Mouse (Mus musculus) midbrain, embryonic 11.5 days (tissue): ENCODE results near the gene Clca1. TPM values are rescaled to one million over a fixed set of nuclear protein-coding genes. Genes with fewer than 3 reads are reported as not detected.
"Not testable (repeated sequence)": the region's sequence is repeated elsewhere in the genome, so short reads cannot be mapped to it uniquely, and the experiment has no call there.

Experiments
- ATAC-seq: fragments of 200-750 bp; cut with Nextera tagmentation; 2 replicates; pipeline ENCODE4 v1.8.0; 2017; ENCODE audit warnings: moderate TSS enrichment, moderate library complexity; ENCODE audit not compliant: low FRiP score
- DNase-seq: peaks from one replicate; pipeline ENCODE4 v3.0.0; 2015; ENCODE audit warnings: low spot score; ENCODE audit errors: missing footprints
- H3K27ac ChIP-seq: fragments of 300-500 bp; sonication (generic); 2 replicates; pipeline ENCODE4 v1.5.1; 2014; ENCODE audit warnings: low read depth, low read length
- H3K27me3 ChIP-seq: fragments of 300-500 bp; sonication (generic); 2 replicates; pipeline ENCODE4 v1.6.1; 2014; ENCODE audit warnings: mild to moderate bottlenecking, low read length, moderate library complexity, mixed read lengths; ENCODE audit not compliant: control insufficient read depth, insufficient read depth
- H3K36me3 ChIP-seq: fragments of 300-500 bp; sonication (generic); 2 replicates; pipeline ENCODE4 v1.6.1; 2014; ENCODE audit warnings: mild to moderate bottlenecking, low read length, moderate library complexity, mixed read lengths; ENCODE audit not compliant: control insufficient read depth, insufficient read depth
- H3K4me1 ChIP-seq: fragments of 300-500 bp; sonication (generic); 2 replicates; pipeline ENCODE4 v1.6.1; 2014; ENCODE audit warnings: low read length; ENCODE audit not compliant: control insufficient read depth, insufficient read depth
- H3K4me2 ChIP-seq: fragments of 300-500 bp; sonication (generic); 2 replicates; pipeline ENCODE4 v1.6.1; 2014; ENCODE audit warnings: mild to moderate bottlenecking, moderate library complexity
- H3K4me3 ChIP-seq: fragments of 300-500 bp; sonication (generic); 2 replicates; pipeline ENCODE4 v1.5.1; 2014; ENCODE audit warnings: low read depth, low read length
- H3K9ac ChIP-seq: fragments of 300-500 bp; sonication (generic); 2 replicates; pipeline ENCODE4 v1.6.1; 2014; ENCODE audit warnings: low read length
- H3K9me3 ChIP-seq: fragments of 300-500 bp; sonication (generic); 2 replicates; pipeline ENCODE4 v1.6.1; 2016; ENCODE audit warnings: low read length; ENCODE audit not compliant: control insufficient read depth
- WGBS: fragments of 180-500 bp; shearing (Covaris S2); extraction: QIAGEN DNeasy Blood & Tissue Kit; methylation state at CpG from one replicate; pipeline ENCODE4 v1.1.7; 2014; 5-methylcytosine and 5-hydroxymethylcytosine counted together
- polyA plus RNA-seq: library from polyadenylated mRNA; unstranded; fragments of >200 nt; fragmentation: Nextera tagmentation; extraction: Ambion mirVana; gene quantifications from 2 replicates; pipeline ENCODE4 v1.2.1, GENCODE M21; 2014

Clca1 gene
- not detected in 2 replicates for polyA plus RNA-seq

DNA sequence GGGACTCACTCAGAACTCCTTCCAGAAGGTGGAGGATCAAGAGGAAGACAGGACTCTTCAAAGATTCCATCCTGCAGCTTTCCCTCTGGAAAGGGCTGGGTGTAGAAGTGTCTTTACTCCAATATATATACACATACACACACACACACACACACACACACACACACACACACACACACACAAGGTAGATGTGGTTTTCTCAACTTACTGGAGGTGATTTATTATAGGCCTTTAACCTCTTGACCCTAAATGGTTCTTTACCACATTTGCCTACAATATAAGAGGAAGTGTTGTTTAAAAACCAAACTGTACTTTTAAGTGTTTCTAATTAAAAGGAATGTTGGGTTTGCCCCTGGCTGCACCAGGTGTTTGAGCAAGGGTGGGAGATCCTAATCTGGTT is at the start of gene Clca1:
Gene Clca1 (minus strand): TSS at position 101 of the 400 bp plus-strand sequence.
- ATAC-seq, result no peak
- Histone ChIP-seq H3K27me3 (no peaks in the 10 kb centered on the region), H3K4me3 (no peak within 1 kb of the TSS), H3K4me2 (no peak within 1 kb of the TSS), H3K9ac (no peak within 1 kb of the TSS), H3K27ac (no peak within 1 kb of the TSS), H3K36me3 (no peaks in the 10 kb centered on the region), H3K4me1 (no peaks in the 10 kb centered on the region), H3K9me3 (no peaks in the 10 kb centered on the region)
- no peak for DNase-seq

DNA sequence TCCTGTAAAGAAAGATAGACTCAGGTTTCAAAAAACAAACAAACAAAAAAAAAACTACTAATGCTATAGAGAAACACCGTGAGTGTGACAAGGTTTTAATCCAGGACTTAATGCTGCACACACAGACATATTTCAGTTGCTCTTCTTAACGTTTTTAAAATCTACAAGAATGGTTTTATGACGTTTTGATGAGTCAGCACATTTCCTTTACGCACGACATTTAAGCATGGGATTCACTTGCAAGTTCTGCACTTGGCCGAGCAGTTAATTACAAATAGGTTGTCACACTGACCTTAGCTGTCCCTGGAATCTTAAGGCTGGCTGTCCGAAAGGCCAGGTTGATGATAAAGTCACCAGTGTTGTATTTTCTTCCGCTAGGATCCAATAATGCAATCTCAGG is 48.3 kb upstream of the Clca1 start:
- Histone ChIP-seq H3K9me3 (no peaks in the 10 kb centered on the region), H3K4me2 (no peak overlapping the region), H3K27ac (no peak overlapping the region), H3K9ac (no peak overlapping the region), H3K27me3 (no peaks in the 10 kb centered on the region), H3K4me3 (no peak overlapping the region), H3K36me3 (no peaks in the 10 kb centered on the region), H3K4me1 (no peaks in the 10 kb centered on the region)
- ATAC-seq, result no peak
- no peak for DNase-seq
- 84% methylated on average over 8 of the region's 8 CpGs for WGBS

DNA sequence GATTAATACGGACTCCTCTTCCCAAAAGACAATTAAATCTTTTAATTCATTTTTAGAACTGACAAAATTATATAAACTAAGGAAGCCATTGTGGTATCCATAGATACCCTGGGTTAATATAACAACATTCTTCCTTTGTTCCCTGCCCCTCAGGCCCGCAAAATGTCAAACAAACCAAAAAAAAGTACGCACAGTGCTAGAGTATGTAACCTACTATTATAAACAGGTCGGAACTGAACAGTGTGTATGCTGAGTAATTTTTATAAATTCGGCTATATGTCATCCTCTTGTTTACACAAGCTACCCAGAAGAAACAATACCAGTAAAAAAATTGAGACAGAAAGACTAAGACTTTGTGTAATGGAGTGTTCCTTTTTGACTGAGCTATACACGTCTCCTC is 45.8 kb upstream of the Clca1 start:
- no peaks in the 10 kb centered on the region for H3K4me1 ChIP-seq
- no peak for ATAC-seq
- no peaks in the 10 kb centered on the region for H3K36me3 ChIP-seq
- no peak overlapping the region for H3K4me2 ChIP-seq
- H3K27me3 ChIP-seq, result no peaks in the 10 kb centered on the region
- no peak overlapping the region for H3K4me3 ChIP-seq
- WGBS, result 86% methylated on average over 6 of the region's 6 CpGs
- no peak for DNase-seq
- H3K27ac ChIP-seq, result no peak overlapping the region
- H3K9ac ChIP-seq, result no peak overlapping the region
- no peaks in the 10 kb centered on the region for H3K9me3 ChIP-seq

DNA sequence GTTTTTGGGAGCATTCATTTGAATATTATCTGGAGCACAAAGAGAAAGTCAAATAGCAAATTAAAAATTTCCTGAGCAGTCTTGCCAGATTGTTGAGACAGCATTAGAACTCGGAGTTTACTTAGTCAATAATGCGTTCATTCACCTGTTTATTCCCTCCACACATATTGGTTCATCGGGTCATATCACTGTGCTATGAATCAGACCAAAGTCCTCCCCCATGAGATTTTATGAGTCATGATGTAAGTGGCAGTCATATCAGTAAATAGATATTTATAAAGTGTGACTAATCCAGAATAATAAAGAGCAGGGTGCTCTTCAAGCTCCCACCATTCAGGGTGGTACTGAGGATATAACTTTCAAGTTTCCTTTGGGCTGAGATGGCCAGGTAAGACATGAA is 39.8 kb upstream of the Clca1 start:
- Histone ChIP-seq H3K4me3 (no peak overlapping the region), H3K4me1 (no peaks in the 10 kb centered on the region), H3K9ac (no peak overlapping the region), H3K36me3 (no peaks in the 10 kb centered on the region), H3K27me3 (no peaks in the 10 kb centered on the region), H3K4me2 (no peak overlapping the region), H3K27ac (no peak overlapping the region), H3K9me3 (no peaks in the 10 kb centered on the region)
- DNase-seq (no peak), ATAC-seq (no peak)
- 94% methylated on average over 3 of the region's 3 CpGs for WGBS

DNA sequence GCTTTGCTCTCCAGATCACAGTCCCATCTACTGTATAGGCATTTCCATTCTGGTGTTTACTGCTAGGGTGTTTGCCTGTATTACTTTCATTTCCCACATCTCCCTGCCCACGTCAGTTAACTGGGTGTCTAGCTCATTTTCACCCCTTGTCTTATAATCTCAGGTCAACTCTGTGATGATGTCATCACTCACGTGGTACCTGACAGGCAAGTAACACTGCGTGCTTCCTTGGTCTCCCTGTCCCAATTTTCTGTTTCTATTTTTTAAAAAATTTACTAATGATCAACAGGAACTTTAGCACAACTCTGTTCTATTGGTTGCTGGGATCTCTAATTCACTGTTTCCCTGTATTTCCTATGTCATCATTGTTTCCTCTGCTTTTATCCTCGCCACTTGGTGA is 36.4 kb upstream of the Clca1 start:
- Histone ChIP-seq H3K4me2 (no peak overlapping the region), H3K9ac (no peak overlapping the region), H3K27me3 (no peaks in the 10 kb centered on the region), H3K4me3 (no peak overlapping the region), H3K4me1 (no peaks in the 10 kb centered on the region), H3K27ac (no peak overlapping the region), H3K36me3 (no peaks in the 10 kb centered on the region), H3K9me3 (no peaks in the 10 kb centered on the region)
- no peak for DNase-seq
- no peak for ATAC-seq
- WGBS, result 82% methylated on average over 4 of the region's 4 CpGs

DNA sequence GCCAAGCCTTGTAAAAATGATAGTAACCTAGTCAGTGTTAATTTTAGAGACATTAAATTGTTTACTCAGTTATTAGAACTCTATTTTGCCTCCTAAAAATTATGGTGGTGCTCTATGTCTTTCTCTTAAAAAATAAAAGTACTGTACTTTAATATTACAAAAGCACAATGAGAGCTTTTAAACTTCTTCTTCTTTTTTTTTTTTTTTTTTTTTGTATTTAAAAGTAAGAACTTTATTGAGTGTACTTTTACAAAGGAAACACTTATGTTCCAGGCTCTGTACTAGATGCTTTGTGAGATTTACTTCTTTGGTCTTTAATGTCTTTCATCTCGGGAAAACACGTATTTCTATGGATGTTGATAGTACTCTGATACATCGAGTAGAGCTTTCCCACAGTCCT is 22.6 kb upstream of the Clca1 start:
- not testable (repeated sequence) for H3K4me1 ChIP-seq, H3K9ac ChIP-seq, H3K27me3 ChIP-seq, DNase-seq, H3K4me3 ChIP-seq, H3K9me3 ChIP-seq, ATAC-seq, H3K4me2 ChIP-seq, H3K27ac ChIP-seq, H3K36me3 ChIP-seq
- WGBS, result 94% methylated on average over 3 of the region's 3 CpGs

DNA sequence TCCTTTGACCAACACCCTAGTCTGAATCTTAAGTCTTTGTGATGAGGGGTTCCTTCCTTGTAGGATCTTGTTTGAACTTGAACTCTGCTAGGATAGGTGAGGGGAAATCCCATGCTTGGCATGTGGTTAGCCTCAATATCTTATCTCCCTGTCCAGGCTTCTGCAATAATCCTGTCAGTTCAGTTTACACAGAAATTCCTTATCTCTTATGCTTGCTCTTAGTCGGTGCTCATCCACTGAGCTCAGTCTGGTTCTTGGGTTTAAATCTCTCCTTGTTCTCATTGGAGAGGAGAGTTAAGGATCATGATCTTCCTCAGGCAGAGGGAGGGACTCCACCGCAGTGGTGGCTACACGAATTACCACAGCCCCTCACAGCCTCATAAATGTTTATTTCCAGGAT is 17.2 kb upstream of the Clca1 start:
- ATAC-seq (no peak), DNase-seq (no peak)
- no peak overlapping the region for H3K4me2 ChIP-seq
- no peaks in the 10 kb centered on the region for H3K27me3 ChIP-seq
- H3K4me3 ChIP-seq, result no peak overlapping the region
- H3K27ac ChIP-seq, result no peak overlapping the region
- H3K9ac ChIP-seq, result no peak overlapping the region
- H3K36me3 ChIP-seq, result no peaks in the 10 kb centered on the region
- 84% methylated on average over 3 of the region's 3 CpGs for WGBS
- H3K4me1 ChIP-seq, result no peaks in the 10 kb centered on the region
- H3K9me3 ChIP-seq, result no peaks in the 10 kb centered on the region

DNA sequence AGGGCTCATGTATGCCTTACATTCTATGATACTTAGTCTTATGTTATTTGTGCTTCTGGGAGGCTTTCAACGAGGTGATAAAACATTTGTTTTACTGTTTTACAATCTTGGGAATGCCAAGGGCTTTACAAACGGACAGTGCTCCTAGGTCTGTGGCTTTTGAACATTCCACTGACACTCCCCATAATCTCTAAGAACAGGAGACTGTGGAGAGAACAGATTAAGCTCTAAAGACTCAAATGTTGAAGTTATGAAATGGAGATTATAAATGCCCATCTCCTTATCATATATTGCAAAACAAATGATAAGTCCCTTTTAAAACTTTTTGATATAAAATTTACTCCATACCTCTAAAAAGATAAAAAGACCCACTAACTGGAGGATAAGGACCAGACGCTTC is 6.2 kb upstream of the Clca1 start:
- H3K9ac ChIP-seq, result no peak overlapping the region
- ATAC-seq (no peak), DNase-seq (no peak)
- H3K4me1 ChIP-seq, result no peaks in the 10 kb centered on the region
- H3K9me3 ChIP-seq, result no peaks in the 10 kb centered on the region
- H3K36me3 ChIP-seq, result no peaks in the 10 kb centered on the region
- H3K27me3 ChIP-seq, result no peaks in the 10 kb centered on the region
- WGBS, result 71% methylated on average over 3 of the region's 3 CpGs
- H3K4me3 ChIP-seq, result no peak overlapping the region
- no peak overlapping the region for H3K4me2 ChIP-seq
- H3K27ac ChIP-seq, result no peak overlapping the region

DNA sequence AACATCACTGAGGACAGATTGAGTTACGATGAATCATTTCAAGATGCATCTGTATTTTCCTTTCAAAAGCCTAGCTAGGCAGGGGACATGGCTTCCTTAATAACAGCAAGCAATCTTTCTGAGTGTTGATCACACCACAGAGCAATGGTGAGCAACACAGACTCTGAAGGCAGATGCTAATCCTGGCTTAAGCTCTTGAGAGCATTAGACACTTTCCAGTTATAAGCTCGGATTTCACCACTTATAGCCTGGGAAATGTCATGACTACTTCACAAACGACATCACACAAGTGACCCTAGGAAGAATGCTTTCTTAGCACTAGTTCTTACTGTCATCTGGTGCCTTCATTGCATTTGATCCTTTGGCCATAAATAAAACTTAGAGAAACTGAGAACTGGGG is 4.5 kb downstream of the Clca1 start:
- DNase-seq (no peak), ATAC-seq (no peak)
- Histone ChIP-seq H3K27ac (no peak overlapping the region), H3K9ac (no peak overlapping the region), H3K36me3 (no peaks in the 10 kb centered on the region), H3K4me3 (no peak overlapping the region), H3K4me2 (no peak overlapping the region), H3K27me3 (no peaks in the 10 kb centered on the region), H3K9me3 (no peaks in the 10 kb centered on the region), H3K4me1 (no peaks in the 10 kb centered on the region)
- WGBS, result 74% methylated on average over 3 of the region's 3 CpGs

DNA sequence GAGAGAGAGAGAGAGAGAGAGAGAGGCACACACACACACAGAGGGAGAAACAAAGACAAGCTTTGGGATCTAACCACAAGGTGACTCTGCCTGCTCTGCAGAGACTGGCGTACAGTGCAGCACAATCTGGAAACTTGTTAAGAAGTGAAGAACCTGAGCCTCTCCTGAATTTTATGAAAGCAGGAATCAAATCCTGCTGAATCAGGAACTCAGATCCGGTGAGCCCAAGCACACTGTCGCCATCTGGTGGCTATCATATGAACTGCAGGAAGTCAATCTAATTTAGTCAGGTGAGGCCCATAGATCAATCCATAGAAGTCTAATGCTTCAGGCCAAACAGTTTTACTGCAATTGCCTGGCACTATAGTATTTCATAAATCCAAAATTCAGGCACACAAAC is 5.8 kb downstream of the Clca1 start:
- no peaks in the 10 kb centered on the region for H3K36me3 ChIP-seq
- ATAC-seq (peak; percentile 30; the same call in 1 of the 2 replicates), DNase-seq (peak; percentile 89)
- H3K9me3 ChIP-seq, result no peaks in the 10 kb centered on the region
- H3K27me3 ChIP-seq, result no peaks in the 10 kb centered on the region
- no peaks in the 10 kb centered on the region for H3K4me1 ChIP-seq
- no peak overlapping the region for H3K4me3 ChIP-seq
- H3K27ac ChIP-seq, result no peak overlapping the region
- H3K9ac ChIP-seq, result no peak overlapping the region
- WGBS, result 30% methylated on average over 3 of the region's 3 CpGs
- no peak overlapping the region for H3K4me2 ChIP-seq
